14 mouse cellular contexts compared by ENCODE assay signal in the genomic region with DNA sequence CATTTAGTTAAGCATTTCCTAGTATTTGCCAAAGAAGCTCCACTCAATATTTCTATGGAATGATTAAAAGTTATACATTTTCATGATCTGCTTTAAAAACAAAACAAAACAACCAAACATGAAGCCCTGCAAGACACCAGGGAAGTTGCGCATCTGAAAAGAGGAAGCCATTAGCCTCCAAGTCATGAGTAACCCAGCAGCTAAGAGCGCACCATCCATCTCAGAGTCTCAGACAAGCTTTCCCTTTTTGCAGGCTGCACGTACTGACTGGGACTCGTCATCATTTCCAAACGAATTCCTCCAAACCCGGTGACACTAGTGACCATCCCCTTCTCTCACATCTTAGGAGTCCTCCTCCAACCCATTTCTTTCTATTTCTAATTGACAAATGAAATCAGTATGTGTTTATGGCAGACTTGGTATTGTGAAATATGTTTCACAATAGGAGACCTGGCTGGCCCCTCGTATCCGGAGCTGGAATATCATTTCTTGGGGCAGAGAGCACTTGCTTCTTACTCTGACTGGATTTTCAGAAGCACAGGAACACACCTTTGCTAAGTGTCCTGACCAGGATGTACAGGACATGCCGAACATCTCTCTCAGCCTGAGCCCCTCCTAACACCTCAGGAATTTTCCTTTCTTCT. TPM values are rescaled to one million over a fixed set of nuclear protein-coding genes. Genes with fewer than 3 reads are reported as not detected.
"Had no signal": no experiment of that assay in that cellular context is flagged by ENCODE, and none has a peak within 500 bp of the region (broad histone marks: within the 10 kb centered on the region; RNA-seq: fewer than 3 reads in every experiment).

No protein-coding gene starts in this region.

- H3K27ac ChIP-seq: limb, embryonic 10.5 days; liver, embryonic 14.5 days; midbrain, embryonic 12.5 days; stomach, postnatal 0 days had no signal

- ATAC-seq: lung, postnatal 0 days; midbrain, embryonic 16.5 days had no signal

- DNase-seq: kidney, adult 11 months; kidney, adult 9 months; kidney, postnatal 10 days; kidney, postnatal 4 days; lung, adult 2 months; lung, postnatal 36 days; thymus, postnatal 4 days had no signal

- H3K4me1 ChIP-seq: limb, embryonic 10.5 days; midbrain, embryonic 12.5 days had no signal

- H3K4me3 ChIP-seq: limb, embryonic 10.5 days; midbrain, embryonic 12.5 days had no signal

RNA-seq across cellular contexts. Expression of gene Flt1, which starts 16.8 kb away (rescaled TPM):
- total RNA-seq: megakaryocyte-erythroid progenitor cell, adult 5-6 weeks had no signal
